Mouse (Mus musculus) spleen, adult 2 months (tissue): ENCODE data around the gene Ttc27.

ENCODE experiments used
- CTCF ChIP-seq: fragments of 200-500 bp; IDR thresholded peaks from 2 replicates; pipeline ENCODE4 v1.5.1; 2011; ENCODE audit warnings: mild to moderate bottlenecking, inconsistent platforms; ENCODE audit not compliant: insufficient read depth, insufficient read length, insufficient replicate concordance; ENCODE audit errors: extremely low read depth
- POLR2A ChIP-seq: fragments of 200-500 bp; IDR thresholded peaks from 2 replicates; pipeline ENCODE4 v1.6.1; 2011; ENCODE audit warnings: low read depth, low read length, inconsistent platforms

- TF ChIP-seq CTCF (no peak), POLR2A (no peak)
Measured at GRCm38 (mm10) chr17:74842603-74843002, 125.1 kb downstream of the Ttc27 start.
